Mouse (Mus musculus) urinary bladder, adult 18-20 months (tissue): ENCODE measurements around the gene Dcaf4.

ENCODE experiments used
- DNase-seq, 2 experiments: peaks; one replicate each; pipeline ENCODE4 v3.0.0; 2022; ENCODE audit warnings: low spot score in 2 of 2, mixed read lengths in 2 of 2

Gene Dcaf4

DNA sequence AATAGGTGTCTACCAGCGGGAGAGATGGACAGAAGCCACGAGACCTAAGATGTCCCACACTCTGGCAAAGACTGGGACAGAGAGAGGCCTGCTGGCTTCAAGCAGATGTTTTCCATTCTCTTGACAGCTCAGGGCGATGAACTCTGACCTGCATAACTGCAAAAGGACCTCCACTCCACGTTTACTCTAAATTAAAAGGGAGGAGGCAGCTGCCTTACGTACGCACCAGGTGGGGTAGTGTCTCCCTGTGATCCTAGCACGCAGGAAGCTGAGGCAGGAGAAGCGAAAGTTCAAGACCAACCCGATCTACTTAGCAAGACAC, 24.3 kb upstream of the Dcaf4 start:
- no peak for DNase-seq

GRCm38 (mm10) chr12:83496336-83496735, 23.9 kb upstream of the Dcaf4 start:
- DNase-seq = no peak

- DNase-seq = no peak
Observed at GRCm38 (mm10) chr12:83496736-83497135, 23.5 kb upstream of the Dcaf4 start.

GRCm38 (mm10) chr12:83497959-83498358, 22.3 kb upstream of the Dcaf4 start:
- no peak for DNase-seq

- DNase-seq = no peak
Observed at GRCm38 (mm10) chr12:83499256-83499655, 21.0 kb upstream of the Dcaf4 start.

DNA sequence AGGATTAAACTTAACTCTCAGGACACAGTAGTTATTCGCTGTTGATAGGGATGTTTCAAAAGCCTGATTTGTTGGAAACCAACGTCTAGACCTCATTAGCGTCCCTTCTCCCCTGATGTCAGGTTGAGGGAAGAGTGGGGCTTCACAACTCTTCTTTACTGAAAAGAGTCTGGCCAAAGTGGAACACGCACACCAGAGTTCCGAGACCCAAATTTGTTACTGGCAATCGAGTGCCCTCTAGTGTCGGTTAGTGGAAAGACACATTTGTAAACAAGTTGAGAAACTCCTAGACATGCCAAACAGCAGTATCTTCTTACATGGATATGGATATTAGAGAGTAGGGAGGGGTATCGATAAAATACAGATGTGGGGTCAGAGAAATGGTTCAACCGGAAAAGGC, 18.1 kb upstream of the Dcaf4 start:
- DNase-seq = peak; percentile 24 to 36

GRCm38 (mm10) chr12:83506543-83506942, 13.7 kb upstream of the Dcaf4 start:
- no peak for DNase-seq

DNA sequence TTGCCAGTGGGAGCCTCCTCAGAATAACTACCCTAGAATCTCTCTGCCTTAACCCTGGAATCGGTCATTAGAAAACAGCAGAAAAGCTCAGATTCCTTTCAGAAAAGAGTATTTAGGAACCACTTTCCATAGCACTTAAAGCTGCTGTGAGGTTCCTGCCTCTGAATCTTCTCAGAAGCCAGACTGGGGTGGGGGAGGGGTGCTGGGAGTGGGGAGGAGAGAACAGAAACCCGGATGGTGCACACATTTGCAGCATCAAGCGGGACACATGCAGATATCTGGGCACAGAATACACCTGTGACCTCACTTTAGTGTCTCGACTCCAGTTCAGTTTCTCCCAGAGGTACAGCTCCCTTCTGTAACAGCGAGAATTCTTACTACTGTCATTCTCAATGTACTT, 9.7 kb upstream of the Dcaf4 start:
- no peak for DNase-seq

GRCm38 (mm10) chr12:83512783-83513182, 7.5 kb upstream of the Dcaf4 start:
- DNase-seq = no peak

GRCm38 (mm10) chr12:83513185-83513584, 7.1 kb upstream of the Dcaf4 start:
- no peak for DNase-seq

- no peak for DNase-seq
Observed at GRCm38 (mm10) chr12:83514216-83514615, 6.0 kb upstream of the Dcaf4 start.

DNA sequence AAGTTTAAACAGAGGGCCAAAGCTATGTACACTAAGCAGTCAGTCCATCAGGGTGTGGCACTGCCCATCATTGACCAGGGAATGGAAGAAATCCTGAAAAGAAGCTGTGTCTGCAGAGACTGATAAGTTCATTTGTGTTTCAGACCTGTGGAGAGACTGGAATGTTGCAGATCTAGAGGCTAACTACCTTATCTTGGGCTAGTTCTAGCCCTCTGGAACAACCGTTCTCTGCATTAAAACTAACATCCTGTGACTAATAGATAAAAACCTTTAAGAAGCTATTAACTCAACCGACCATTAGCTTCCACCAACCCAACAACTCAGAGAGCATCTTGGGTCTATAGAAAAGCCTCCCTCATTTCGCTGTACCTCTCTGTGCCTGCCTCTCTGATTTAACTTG, 2.7 kb upstream of the Dcaf4 start:
- no peak for DNase-seq

GRCm38 (mm10) chr12:83521083-83521482, 817 bp downstream of the Dcaf4 start:
- DNase-seq = no peak

DNA sequence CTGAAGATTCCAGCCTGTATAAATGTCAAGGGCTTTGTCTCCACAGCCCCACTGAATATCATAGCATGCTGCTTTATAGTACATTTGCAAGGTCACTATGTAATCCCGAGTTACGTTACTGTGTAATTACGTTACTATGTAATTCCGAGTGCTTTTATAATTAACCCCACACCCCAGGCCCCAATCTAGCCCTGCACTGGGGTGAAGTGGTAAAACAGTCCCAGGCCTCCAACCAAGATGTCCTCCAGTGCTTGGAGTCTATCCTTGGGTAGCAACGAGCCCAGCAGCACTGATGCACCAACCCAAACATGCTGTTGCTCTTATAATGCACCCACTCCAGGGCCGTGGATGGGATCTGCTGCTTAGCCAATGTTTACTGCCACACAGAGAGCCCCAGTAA, 2.8 kb downstream of the Dcaf4 start:
- DNase-seq = no peak

- no peak for DNase-seq
Observed at GRCm38 (mm10) chr12:83523892-83524291, 3.6 kb downstream of the Dcaf4 start.

DNA sequence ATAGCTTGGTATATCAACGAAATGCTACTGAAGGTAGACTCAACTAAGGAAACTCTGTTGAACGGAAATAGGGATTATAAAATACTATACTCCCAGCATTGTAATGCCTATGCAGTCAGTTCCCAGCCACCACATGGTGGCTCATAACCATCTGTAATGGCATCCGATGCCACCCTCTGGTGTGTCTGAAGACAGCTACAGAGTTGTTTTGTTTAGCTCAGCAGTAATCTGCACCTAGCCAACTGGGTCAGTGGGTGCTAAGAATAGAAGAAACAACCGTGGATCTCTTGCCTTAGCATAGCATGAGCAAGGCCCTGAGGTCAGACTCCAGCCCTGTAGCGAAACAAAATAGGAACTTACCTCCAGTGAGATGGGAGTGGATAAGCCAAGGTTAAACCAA, 4.1 kb downstream of the Dcaf4 start:
- no peak for DNase-seq

DNA sequence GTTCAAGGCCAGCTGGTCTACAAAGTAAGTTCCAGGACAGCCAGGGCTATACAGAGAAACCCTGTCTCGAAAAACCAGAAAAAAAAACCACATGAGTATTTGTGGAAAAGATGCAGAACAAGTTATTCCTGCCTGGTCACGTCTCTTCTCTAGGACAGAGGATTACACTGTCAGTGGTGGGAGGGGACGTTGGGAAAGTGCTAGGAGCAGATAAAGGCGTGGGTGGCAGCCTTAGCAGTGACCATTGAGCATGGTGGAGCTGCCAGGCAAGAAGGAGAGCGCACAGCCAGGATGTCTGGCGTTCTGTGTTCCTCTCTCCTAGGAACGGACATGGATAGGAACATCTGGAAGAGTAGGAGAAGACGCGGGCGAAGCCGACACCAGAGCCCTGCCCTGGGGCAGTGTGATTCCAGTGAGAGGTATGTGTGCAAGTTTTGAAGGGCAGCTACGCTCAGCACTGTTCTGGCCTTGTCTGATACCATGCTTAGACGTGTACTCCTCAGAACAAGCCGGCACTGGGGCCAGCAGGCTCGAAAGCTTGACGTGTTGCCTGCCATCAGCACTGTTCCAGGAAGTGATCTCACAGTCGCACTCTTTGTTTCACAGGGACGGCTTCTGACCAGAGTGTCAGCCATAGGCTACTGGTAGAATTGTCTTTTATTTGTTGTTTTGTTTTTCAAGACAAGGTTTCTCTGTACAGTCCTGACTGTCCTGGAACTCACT, 5.7 kb downstream of the Dcaf4 start:
- DNase-seq = peak in 1 of 2 experiments; percentile 20

- no peak for DNase-seq
Observed at GRCm38 (mm10) chr12:83527816-83528215, 7.5 kb downstream of the Dcaf4 start.

GRCm38 (mm10) chr12:83528665-83529064, 8.4 kb downstream of the Dcaf4 start:
- DNase-seq = no peak

- DNase-seq = no peak
Observed at GRCm38 (mm10) chr12:83531992-83532391, 11.7 kb downstream of the Dcaf4 start.

DNA sequence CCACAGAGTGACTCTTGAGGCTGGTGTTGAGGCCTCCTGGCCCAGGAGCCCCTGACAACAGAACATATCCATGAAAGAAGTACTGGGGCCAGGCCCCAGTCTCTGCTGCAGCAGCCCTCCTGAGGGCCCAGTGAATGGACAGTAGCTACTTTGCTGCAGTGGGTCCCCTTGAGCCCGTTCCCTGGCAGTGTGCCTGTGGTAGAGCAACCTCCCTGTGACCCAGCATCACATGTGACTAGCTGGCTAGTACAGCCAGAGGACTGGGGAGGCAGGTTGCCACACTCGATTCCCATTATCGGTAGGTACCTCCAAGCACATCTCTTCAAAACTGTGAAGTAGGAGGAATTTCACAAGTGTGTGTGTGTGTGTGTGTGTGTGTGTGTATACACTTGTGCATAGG, 12.7 kb downstream of the Dcaf4 start:
- no peak for DNase-seq

- DNase-seq = no peak
Observed at GRCm38 (mm10) chr12:83534190-83534589, 13.9 kb downstream of the Dcaf4 start.

GRCm38 (mm10) chr12:83535428-83535827, 15.2 kb downstream of the Dcaf4 start:
- no peak for DNase-seq

- no peak for DNase-seq
Observed at GRCm38 (mm10) chr12:83536039-83536438, 15.8 kb downstream of the Dcaf4 start.
